Mouse (Mus musculus): ENCODE data around the gene Fbp1.
"Not testable (repeated sequence)": the region's sequence is repeated elsewhere in the genome, so short reads cannot be mapped to it uniquely, and the experiment has no call there.

Fbp1 gene

DNA sequence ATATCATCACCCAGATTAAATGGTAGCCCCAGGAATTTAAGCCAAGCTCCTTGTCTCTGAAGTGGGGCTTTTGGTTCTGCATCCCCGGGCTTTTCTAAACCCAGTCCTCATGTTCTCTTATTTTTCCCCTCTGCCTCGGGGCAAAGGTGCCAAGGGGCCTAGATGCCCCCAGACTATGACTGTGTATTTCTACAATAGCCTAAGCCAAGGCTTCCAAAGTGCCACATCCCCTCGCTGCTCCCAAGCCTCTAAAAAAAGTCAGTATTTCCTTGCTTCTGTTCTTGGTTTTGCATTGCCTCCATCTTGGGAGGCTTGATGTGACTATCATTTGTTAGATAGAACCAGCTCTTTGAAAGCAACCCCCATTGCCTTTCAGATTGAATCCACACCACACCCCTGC lies 3.5 kb downstream of the Fbp1 start:
- no peak for DNase-seq (ENCODE audit: low read depth, low spot score)

- no peak for DNase-seq (ENCODE audit: low read depth, low spot score)
These were observed 4.2 kb downstream of the Fbp1 start for GRCm38 (mm10) chr13:62883925-62884324.

GRCm38 (mm10) chr13:62883436-62883835 lies 4.6 kb downstream of the Fbp1 start:
- DNase-seq (ENCODE audit: low read depth, low spot score) = no peak

DNA sequence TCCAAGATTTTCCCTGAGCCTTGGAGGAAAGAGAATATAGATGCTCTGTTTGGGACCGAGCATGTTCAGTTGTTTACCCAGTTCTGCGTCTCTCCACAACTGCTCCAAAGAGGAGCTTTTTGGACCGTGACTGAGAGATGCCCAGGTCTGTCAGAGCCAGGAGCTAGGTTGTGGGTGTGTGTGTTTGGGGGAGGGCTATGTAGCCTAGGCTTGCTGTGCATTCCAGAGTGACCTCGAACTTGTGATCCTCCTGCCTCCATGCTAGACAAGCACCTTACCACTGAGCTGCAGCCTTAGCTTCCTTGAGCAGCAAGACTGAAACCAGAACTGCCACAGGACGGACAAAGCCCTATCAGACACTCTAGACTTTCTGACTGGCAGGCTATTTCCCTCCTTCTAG lies 5.2 kb downstream of the Fbp1 start:
- DNase-seq (ENCODE audit: low read depth, low spot score) = no peak

DNA sequence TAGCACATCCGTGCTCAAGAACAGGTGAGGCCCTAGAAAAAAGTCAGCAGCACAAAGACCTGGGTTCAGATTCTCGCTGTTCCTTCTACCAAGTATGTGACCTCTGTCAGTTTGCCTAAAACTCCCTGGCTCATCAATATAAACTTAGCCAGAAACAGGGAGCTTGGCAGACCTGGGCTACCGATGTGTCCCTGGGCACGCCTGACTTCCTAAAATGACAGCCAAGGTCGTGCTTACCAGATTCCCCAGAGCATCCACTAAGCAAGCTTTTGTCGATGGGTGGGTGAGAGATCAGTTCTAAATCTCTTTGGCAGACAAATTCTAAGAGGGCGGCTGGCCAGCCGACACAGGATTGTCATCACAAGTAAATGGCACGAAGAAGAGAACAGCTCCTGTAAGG lies 6.7 kb downstream of the Fbp1 start:
- DNase-seq (ENCODE audit: low read depth, low spot score) = no peak

DNA sequence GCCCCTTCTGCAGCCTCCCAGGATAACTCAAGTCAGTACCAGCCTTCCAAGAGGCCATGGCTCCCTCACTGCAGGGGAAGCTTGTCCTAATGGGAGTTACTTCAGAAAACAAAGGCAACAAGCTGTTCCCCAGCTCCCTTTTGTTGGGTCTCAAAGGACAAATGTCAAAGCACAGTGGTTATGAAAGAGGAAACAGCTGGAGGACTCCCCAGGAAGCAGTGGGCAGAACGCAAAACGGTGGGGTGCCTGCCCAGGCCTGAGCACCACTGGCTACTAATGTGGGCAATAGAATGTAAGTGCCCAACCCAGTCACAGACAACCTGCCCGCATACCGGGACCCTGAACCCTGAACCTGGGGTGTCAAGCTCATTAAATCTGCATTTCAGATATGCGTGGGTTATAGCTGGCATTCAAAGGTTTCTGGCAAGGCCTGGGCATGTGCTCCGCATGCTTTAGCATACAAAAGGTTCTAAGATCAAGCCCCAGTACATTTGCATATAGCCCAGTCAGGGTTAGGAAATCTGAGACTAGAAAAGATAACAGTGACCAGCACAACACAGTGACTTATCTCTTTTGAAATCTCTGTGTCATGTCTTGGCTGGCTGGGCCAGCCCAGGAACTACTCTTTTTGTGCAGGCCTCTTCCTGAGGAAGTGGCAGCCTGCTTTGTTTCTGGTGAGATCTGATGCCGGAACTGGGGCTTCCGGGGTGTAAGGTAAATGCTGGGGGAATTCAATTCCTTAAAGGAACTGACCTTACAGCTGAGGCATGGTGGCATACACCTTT lies 8.1 kb downstream of the Fbp1 start:
- DNase-seq (ENCODE audit: low read depth, low spot score) = no peak

DNA sequence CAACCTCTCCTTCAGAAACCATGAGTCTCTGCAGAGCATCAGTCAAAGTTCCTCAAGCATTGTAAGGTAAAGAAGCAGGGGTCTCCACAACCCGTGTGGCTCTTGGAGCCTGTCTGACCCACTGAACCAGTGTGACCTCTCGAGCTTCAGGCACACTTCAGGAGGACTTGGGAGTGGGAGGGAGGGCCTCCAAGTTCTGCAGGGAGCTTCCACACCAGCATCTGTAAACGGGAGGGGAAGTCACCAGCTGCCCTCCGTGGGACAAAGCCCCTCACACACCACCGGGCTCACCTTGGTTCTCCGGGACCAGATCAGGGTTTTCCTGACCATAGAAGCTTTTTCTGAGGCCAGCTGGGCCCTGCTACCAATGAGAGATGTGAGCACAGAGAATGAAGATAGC lies 8.7 kb downstream of the Fbp1 start:
- DNase-seq (ENCODE audit: low read depth, low spot score) = no peak

GRCm38 (mm10) chr13:62877247-62877646 lies 10.8 kb downstream of the Fbp1 start:
- no peak for DNase-seq (ENCODE audit: low read depth, low spot score)

- no peak for DNase-seq (ENCODE audit: low read depth, low spot score)
These were observed 12.0 kb downstream of the Fbp1 start for GRCm38 (mm10) chr13:62876111-62876510.

- DNase-seq (ENCODE audit: low read depth, low spot score) = no peak
These were observed 15.8 kb downstream of the Fbp1 start for GRCm38 (mm10) chr13:62872252-62872651.

GRCm38 (mm10) chr13:62870605-62871004 lies 17.5 kb downstream of the Fbp1 start:
- DNase-seq (ENCODE audit: low read depth, low spot score) = no peak

- no peak for DNase-seq (ENCODE audit: low read depth, low spot score)
These were observed 21.3 kb downstream of the Fbp1 start for GRCm38 (mm10) chr13:62866817-62867216.

- DNase-seq (ENCODE audit: low read depth, low spot score) = no peak
These were observed 22.3 kb downstream of the Fbp1 start for GRCm38 (mm10) chr13:62865651-62866315.

DNA sequence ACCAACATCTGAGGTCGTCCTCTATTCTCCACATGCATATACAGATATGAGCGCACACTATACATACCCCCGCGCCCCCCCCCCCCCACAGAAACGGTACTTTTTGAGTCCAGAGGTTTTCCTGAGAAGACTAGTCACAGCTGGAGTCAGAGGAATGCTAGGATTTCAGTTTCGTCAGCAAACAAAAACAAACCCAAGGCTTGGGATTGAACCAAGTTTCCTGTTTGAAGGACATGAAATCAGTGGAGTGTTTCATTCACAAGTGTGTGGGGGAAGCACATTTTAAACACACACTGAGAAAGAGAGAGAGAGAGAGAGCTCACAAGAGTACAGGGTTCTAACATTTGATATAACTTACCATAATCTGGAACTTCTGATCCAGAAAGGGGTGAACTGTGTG lies 24.3 kb downstream of the Fbp1 start:
- no peak for DNase-seq (ENCODE audit: low read depth, low spot score)

DNA sequence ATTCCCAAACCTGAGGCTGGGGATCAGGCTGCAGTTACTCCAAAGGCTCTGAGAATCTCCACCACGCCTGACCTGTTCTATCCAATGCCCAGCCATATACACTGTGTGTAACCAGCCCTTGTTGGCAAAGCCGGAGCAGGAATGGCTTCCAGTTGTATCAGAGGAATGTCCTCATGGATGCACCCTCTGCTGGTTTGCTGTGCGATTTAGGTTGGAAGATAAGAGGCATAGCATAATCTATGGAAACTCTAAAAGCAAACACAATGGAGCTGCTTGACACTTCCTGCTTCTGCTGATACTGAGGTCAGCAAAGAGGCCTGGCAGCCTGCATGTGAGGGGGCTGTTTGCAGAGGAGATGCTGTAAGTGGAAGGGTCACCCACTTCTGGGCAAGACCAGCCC lies 25.2 kb downstream of the Fbp1 start:
- no peak for DNase-seq (ENCODE audit: low read depth, low spot score)

GRCm38 (mm10) chr13:62860068-62860467 lies 28.0 kb downstream of the Fbp1 start:
- DNase-seq (ENCODE audit: low read depth, low spot score) = no peak

DNA sequence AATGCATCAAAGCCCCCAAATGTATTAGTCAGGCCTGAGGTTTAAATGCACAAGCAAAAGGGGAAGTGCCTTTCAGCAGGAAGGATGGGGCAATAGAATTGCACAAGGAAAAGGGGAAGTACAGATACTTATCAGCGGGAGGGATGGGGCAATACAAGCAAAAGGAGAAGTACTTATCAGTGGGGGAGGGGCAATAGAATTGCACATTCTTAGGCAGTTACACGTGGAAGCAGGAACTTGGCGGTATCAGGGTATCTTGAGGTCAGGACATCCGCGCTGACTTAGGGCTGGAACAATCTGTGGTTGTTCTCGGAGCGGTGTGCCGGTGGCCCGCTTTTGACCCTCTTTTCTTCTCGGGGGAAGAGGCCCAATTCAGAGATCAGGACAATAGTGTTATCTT lies 28.8 kb downstream of the Fbp1 start:
- DNase-seq (ENCODE audit: low read depth, low spot score) = not testable (repeated sequence)

DNA sequence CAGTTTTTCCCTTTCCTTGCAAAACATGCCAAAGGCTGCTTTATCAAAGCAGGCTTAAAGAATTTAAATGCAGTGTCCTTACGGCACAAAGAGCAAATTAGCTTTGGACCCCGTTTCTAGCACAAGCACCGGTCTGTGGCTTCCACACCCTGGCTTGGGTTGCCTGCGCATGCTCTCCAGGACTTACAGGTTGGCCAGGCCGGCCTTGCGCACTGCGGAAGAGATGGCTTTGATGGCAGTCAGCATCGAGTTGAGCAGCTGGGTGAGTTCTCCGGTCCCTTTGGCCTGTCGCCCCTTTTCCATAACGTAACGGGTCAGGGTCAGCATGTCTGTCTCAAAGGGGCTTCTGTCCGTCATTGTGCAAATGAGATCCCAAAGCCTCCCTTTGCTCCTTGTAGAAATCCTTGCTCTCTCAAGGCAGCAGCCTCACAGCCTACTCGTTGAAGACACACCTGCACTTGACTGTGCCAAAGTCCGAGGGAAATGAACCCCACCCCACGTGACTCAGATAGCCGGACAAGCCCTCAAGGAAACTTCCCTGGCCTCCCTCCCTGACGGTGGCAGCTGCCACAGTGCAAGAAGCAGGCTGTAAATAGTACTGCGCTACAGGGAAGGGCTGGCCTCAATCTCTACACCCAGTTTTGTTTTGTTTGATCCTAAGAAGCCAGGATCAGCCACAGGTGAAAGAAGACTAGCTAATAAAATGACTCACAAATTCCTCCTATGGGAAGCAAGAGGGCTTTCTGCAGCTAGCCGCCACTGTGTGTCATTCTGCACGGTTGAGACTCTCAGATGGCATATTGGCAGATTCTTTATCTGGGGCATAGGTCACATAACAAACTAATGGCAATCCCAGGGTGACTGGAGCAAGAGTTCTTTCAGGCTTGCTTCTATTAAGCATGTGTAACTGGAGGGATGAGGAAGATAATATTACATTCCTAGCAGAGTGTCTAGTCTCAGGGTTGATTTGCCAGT lies 29.9 kb downstream of the Fbp1 start, which contains the start of gene Fbp2:
Fbp2 (minus strand) TSS at position 482 of the 975 bp plus-strand sequence.
- no peak for DNase-seq (ENCODE audit: low read depth, low spot score)

DNA sequence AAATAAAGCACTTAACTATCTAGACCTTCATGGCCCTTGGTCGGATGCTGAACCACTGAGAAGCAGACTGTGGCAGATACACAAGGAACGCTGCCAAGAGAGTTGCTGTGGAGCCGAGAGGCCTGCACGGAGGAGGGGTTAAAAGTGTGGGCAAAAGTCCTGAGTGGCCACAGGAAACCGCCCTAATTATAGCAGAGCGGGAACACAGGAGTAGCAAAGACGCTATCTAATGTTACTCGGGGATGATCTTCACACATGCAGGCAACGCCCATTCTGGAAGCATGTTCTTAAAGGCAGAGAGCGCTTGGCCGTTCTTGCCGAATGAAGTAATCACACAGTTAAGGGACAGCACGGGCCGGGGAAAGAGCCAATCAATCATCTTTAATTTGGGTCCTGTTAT lies 31.2 kb downstream of the Fbp1 start:
- no peak for DNase-seq (ENCODE audit: low read depth, low spot score)

GRCm38 (mm10) chr13:62856305-62856675 lies 31.8 kb downstream of the Fbp1 start:
- peak; percentile 82 for DNase-seq (ENCODE audit: low read depth, low spot score)

DNA sequence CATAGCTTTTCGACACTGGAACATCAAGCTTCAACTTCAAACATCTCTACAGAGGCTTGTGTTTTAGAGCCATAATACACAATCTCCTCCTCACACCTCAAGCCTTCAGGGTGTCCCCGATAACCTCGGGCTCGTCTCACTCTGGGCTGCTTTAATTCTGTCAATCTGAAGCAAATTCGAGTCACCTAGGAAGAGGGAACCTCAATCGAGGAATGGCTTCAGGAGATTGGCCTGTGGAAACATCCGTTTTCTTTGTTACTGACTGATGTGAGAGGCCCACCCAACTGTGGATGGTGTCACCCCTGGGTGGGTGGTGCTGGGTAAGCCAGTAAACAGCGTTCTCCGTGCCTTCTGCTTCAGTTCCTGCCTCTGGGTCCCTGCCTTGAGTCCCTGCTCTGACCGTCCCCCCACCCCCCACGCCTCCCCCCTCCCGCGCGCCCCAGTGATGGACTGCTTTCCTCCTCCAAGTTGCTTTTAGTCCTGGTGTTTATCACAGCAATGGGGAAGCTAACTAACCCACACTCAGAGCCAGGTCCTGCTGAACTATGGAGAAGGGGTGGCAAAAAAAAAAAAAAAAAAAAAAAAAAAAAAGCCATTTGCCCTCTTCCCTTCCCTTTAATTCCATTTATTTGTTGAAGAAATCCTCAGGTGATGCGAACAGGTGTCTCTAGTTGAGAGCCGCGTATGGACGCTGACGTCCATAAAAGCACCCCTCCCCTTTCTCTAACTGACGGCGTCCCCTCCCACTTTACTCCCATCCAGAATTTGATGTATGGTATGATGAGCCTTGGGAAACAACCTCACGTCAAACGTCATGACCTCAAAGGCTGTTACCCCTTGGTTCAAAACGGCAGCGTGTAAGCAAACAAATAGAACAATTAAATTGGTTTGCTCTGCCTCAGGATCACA lies 32.4 kb downstream of the Fbp1 start:
- no peak for DNase-seq (ENCODE audit: low read depth, low spot score)

Data from embryo, embryonic 11.5 days (tissue).